Mouse (Mus musculus): ENCODE measurements around the gene Cadps2.

Gene Cadps2

DNA sequence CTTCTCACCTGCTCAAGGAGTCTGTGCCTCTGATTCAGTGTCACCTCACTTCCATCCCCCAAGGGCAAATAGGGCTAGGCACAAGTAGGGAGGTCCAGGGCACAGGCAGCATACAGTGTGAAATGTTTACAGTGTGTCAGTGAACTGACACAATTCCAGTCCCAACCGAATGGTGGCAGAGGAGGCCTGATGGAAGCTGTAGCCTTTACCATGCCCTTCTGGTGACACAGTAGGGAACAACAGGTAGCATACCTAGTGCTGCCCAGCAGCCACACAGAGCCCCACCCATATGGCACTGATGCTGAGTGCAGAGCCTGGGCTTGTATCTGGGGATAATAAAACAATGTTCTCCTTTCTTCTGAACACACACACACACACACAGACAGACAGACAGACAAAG lies 61.6 kb downstream of the Cadps2 start:
- no peak for DNase-seq (ENCODE audit: extremely low read depth, low read depth, low spot score)

GRCm38 (mm10) chr6:23762204-23762603 lies 77.0 kb downstream of the Cadps2 start:
- no peak for DNase-seq (ENCODE audit: extremely low read depth, low read depth, low spot score)

DNA sequence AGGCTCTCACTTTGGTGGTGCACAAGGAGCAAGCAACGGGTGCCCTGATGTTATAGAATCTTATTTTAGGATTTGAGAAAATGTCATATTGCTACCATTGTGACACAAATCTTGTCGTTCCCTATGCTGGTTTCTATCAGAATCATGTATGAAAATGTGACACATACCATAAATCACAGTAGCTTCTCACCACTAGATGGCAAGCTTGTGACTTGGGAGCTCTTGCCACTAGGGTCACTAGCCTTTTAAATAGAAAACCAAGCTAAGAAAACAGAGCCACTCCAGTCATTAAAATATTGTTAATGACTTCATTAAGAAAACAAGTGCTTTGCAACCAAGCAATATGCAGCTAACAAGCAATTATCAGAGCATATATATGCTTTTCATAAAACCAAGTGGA lies 81.0 kb downstream of the Cadps2 start:
- DNase-seq (ENCODE audit: extremely low read depth, low read depth, low spot score), result no peak

DNA sequence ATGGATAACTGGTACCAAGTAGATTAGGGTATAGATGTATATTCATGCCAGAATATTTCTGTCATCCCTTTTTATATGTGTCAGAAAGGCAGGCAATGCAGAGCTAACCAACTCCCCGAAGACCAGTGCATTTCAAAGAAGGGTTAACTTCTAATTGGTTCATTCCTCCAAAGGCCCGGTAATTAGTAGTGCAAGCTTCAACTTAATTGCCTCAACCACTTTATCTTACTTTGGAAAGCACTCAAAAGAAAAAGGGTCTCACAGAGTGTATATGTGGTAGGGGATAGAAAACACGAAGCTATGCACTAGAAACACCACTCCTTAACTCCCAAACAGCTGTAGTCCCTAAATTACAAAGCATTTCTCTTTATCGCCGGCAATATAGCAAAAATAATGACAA lies 90.4 kb downstream of the Cadps2 start:
- DNase-seq (ENCODE audit: extremely low read depth, low read depth, low spot score), result no peak

DNA sequence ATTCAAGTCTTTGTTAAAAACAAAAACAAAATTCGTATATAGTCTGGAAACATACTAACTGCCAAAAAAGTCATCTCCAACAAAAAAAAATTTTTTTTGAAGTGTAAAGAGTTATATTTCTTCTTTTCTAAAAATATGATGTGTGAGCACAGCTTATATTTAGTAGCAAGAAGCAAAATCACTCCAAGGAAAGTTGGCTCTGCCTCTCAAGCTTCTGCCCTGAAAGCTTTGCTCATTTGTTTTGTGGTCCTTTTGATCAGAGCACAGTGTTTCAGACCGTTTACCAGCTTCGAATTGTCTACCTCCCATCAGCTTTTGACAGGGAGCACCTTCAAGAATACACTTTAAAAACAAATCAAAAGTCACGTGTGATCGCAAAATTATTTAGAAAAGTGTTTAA lies 99.2 kb downstream of the Cadps2 start:
- no peak for DNase-seq (ENCODE audit: extremely low read depth, low read depth, low spot score)

DNA sequence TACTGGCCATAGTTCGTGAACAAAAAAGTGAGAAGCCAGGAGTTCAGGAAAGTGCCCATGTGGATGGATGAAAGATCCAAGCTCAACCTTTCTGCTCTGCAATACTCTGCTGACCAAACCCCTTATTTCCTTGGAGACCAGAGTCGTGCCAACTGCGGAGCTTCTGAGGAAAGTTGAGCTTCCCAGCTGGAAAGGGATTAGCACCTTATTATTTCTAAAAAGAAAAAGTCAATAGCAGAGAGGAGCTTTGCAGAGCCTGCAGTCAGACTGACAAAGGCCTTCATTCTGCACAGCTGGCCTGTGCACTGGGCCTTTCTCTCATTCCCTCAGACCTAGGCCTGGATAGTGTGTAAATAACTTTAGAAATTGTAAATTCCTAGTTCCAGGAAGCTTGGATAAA lies 106.5 kb downstream of the Cadps2 start:
- no peak for DNase-seq (ENCODE audit: extremely low read depth, low read depth, low spot score)

- DNase-seq (ENCODE audit: extremely low read depth, low read depth, low spot score), result no peak
These were observed 110.6 kb downstream of the Cadps2 start for GRCm38 (mm10) chr6:23728620-23729019.

DNA sequence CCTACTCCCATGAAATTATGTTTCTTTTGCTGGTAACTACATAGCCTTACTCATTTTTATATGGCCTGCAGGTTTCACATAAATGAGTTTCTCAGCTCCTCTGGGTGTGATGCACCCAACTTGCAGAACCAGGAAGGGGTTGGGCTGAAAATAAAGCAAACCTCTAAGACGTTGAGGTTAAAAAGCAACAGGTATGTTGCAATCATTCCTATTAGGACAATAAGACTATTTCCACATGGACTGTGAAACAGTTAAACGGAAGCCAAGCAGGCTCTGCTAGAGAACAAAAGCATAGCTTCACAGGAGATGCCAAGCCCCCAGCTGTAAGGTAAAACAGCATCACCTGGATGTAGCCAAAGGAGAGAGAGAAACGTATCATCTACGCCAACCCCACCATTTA lies 115.5 kb downstream of the Cadps2 start:
- DNase-seq (ENCODE audit: extremely low read depth, low read depth, low spot score), result no peak

GRCm38 (mm10) chr6:23720401-23720800 lies 118.8 kb downstream of the Cadps2 start:
- DNase-seq (ENCODE audit: extremely low read depth, low read depth, low spot score), result no peak

GRCm38 (mm10) chr6:23707506-23707905 lies 131.7 kb downstream of the Cadps2 start:
- DNase-seq (ENCODE audit: extremely low read depth, low read depth, low spot score), result no peak

- no peak for DNase-seq (ENCODE audit: extremely low read depth, low read depth, low spot score)
These were observed 138.3 kb downstream of the Cadps2 start for GRCm38 (mm10) chr6:23700879-23701278.

- no peak for DNase-seq (ENCODE audit: extremely low read depth, low read depth, low spot score)
These were observed 161.0 kb downstream of the Cadps2 start for GRCm38 (mm10) chr6:23678172-23678571.

DNA sequence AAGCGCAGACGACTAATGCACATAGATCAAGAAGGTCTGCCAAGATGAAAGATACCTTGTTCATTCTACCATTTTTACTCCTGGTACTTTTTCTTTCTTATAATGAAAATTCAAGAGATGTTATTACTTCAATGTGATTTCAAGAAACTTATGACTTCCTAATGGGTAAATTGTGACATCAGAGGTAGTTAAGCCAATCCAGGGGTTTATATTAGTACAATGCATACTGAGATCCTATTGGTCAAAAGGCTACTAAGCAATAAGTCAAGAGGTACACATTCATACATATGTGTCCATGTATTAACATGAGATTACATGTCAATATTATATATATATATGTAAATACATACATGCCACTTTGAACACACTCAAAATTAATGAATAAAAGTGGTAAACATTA lies 184.2 kb downstream of the Cadps2 start, which contains the start of gene Rnf148:
Rnf148 (minus strand) TSS at position 101 of the 400 bp plus-strand sequence.
- DNase-seq (ENCODE audit: extremely low read depth, low read depth, low spot score), result no peak

DNA sequence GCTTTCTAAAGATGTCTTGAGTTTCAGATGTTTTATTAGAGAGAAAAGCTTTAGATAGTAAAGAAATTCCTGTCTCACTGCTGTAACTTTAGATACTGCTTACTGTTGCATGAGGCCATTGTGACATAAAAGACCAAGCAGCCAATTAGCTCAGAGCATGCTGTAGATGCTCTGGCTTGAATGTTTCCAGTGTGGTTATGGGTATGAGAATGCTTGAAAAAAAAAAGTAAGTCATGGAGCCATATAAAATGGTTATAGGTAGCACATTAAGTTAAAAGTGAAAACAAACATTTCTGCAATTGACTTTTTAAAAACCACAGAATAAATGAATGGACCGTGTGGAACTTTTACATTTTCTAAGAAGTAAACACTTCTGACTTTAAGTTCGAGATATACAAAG lies 189.0 kb downstream of the Cadps2 start, which contains the start of gene Rnf133:
Rnf133 (minus strand) TSS at position 101 of the 400 bp plus-strand sequence.
- DNase-seq (ENCODE audit: extremely low read depth, low read depth, low spot score), result no peak

GRCm38 (mm10) chr6:23648732-23649131 lies 190.5 kb downstream of the Cadps2 start:
- DNase-seq (ENCODE audit: extremely low read depth, low read depth, low spot score), result no peak

GRCm38 (mm10) chr6:23647627-23648247 lies 191.5 kb downstream of the Cadps2 start:
- no peak for DNase-seq (ENCODE audit: extremely low read depth, low read depth, low spot score)

- no peak for DNase-seq (ENCODE audit: extremely low read depth, low read depth, low spot score)
These were observed 202.1 kb downstream of the Cadps2 start for GRCm38 (mm10) chr6:23637081-23637480.

- DNase-seq (ENCODE audit: extremely low read depth, low read depth, low spot score), result no peak
These were observed 204.0 kb downstream of the Cadps2 start for GRCm38 (mm10) chr6:23635208-23635607.

DNA sequence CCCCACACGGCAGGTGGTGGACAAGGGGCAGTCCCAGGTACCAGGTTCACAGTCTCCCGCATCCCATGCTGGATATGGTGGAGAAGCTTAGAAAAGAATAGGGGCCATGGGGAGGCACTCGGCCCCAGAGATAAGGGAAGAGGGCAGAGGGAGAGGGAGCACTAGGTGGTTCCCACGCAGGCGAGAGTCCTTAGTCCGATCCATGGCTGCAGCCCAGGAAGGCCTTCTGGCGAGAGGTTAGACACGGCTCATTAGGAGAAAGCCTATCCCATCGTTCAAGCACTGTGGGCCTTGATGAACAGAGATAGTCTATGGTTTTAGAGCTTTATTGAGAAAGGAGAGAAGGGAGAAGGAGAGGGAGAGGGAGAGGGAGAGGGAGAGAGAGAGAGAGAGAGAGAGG lies 205.2 kb downstream of the Cadps2 start:
- no peak for DNase-seq (ENCODE audit: extremely low read depth, low read depth, low spot score)

DNA sequence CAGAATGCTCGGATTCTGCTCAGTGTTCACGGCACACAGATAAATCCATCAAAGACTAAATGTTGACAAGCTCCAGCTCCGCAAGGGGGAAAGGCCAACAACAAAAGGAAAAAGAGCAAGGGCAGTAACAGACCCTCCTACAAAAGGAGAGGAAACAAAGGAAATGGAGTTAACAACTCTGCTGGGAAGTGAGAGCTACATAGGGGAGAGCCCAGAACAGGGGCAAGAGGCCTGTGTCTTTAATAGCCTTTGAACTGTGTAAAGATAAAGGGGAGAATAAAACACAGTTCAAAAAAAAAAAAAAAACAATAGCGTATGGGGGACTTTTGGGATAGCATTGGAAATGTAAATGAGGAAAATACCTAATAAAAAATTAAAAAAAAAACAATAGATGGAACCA lies 208.8 kb downstream of the Cadps2 start:
- DNase-seq (ENCODE audit: extremely low read depth, low read depth, low spot score), result no peak

GRCm38 (mm10) chr6:23575102-23575501 lies 264.1 kb downstream of the Cadps2 start:
- DNase-seq (ENCODE audit: extremely low read depth, low read depth, low spot score), result no peak

DNA sequence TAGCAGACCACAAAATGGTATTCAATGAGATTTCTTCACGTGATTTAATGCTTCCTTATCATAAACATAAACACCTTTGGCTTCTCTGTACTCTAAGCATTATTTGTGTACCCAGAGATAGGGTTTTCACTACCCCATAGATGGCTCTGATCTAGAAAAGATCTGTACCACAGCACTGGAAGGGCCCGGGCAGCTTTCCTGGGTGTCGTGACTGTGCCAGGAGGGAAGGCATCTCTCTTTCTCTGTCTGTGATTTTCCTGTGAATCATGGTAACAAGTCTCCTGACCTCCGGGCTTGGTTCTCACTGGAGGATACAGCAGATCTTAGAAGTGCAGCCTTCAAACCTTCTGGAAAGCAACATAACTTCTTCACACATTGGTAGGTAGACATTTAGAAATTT lies 265.5 kb downstream of the Cadps2 start:
- no peak for DNase-seq (ENCODE audit: extremely low read depth, low read depth, low spot score)

DNA sequence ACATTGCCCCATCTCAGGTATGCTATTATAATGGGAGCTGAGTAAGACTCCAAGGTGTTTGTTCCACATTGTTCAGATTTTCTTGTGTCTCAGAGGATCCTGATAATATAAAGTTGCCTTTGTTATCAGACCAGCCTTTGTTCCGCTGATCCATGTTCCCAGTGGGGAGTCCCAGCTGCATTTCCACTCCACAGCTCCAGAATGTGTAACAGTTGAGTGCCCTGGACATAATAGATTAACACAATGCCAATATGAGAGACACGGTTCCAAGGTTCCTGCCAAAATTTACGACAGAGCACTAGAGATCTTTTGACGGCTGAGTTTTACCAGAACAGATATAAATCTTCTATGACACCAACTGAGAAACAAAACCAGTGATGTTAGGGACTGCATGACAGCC lies 266.8 kb downstream of the Cadps2 start:
- no peak for DNase-seq (ENCODE audit: extremely low read depth, low read depth, low spot score)
